Mouse (Mus musculus) spleen, adult 18-20 months (tissue): ENCODE results near the gene Casp3.
A peak's percentile ranks its signal among the peaks of the same experiment; 100 is the strongest.

Source experiments
- DNase-seq, 2 experiments: peaks; one replicate each; pipeline ENCODE4 v3.0.0; 2022; ENCODE audit warnings: mixed read lengths in 2 of 2

The Casp3 gene

GRCm38 (mm10) chr8:46611557-46611956, 5.5 kb upstream of the Casp3 start:
- DNase-seq, result no peak

- no peak for DNase-seq
Measured at GRCm38 (mm10) chr8:46612913-46613312, 4.2 kb upstream of the Casp3 start.

DNA sequence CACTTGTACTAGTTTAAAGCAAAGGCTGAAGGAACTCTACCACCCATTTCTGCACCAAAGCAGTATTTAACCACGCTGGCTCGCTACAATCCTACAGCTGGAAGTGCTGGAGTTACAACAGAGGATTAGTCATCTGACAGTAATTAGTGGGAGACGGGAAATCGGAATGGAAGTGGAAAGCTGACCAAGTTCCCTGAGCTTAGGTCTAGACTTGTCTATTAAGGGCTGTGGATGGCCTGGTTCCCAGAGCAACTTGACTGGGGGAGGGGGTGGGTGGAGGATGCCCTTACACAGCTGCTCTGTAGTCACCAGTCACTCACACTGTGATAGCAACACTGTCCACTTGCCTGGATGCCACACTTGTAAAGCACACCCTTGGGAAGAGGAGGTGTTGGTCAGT, 3.7 kb upstream of the Casp3 start:
- no peak for DNase-seq

DNA sequence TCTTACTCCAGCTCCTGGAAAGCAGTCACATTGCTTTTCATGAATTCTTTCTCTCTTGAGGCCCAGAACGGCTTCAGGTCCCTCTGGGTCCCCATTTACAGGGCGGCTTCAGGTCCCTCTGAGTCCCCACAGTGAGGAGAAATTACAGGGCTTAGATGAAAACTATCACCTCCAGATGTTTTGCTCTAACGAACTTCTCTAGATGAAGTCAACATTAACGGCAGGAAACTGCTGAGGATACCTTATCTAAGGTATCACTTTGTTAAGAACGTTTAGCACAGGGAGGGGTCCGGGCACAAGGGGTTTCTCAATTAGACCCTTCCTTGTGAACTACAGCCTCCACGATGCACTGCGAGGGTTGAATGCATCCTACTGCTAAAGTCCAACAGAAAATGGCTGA, 1.2 kb upstream of the Casp3 start:
- no peak for DNase-seq

DNA sequence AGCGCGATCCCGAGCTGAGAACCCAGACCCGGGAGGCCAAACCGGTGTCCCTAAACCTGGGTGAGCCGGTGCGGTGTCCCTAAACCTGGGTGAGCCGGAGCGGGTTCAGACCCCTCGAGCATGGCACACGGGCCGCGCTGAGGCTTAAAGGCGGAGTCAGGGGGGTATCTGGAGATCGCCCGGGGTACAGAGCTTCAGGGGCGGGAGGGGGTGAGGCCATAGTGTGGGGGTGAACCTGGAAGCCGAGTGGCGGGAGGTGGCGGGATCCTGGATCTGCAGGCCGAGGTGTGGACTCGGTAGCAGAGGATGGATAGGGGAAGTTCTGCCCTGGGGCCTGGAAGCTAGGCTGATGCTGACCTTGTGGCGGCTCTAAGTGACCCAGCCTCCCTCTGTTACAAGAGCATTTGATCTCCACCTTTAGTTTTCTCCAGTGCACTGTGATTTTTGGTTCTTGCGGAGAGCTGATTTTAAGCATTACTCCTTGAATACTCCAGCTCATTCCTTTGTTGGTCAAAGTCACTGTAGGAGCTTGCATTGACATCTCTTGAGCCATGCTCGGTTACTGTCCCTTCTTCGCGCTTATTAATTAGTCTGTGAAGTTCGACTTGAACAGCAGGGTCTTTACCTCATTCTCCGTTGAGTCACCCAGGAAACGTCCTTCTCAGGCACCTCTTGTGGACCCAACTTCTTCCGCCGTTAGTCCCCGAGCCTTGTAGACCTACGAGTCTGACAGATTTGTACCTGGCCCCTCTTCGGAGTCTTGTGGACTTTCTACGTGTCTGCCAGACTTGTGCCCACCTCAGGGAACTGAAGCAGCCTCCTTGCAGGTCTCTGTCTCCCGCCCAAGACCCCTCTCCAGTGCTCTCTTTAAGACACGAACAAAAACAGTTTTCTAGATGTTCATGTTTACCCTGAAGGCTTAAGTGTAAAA, 864 bp downstream of the Casp3 start:
- peak in 1 of 2 experiments; percentile 8 for DNase-seq

- no peak for DNase-seq
Measured at GRCm38 (mm10) chr8:46618639-46619320, 1.7 kb downstream of the Casp3 start.

- no peak for DNase-seq
Measured at GRCm38 (mm10) chr8:46622446-46623270, 5.6 kb downstream of the Casp3 start.

DNA sequence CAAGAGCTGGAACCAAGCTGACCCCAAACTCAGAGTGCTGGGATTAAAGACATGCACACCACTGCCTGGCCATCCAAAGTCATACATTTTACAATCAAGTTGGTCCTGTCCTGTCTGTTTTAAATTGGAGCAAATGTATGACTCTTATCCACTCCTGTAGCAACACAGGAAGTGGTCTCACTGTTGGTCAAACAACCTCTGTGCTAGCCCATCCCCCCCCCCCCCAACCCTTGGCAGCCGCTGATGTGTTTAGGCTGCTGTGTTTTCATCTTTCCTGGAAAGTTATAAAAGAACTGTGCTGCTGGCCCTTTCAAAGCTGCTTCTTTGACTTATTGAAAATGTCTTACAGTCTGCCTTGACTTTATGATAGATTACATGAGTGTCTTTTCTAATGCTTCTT, 8.1 kb downstream of the Casp3 start:
- DNase-seq, result no peak

DNA sequence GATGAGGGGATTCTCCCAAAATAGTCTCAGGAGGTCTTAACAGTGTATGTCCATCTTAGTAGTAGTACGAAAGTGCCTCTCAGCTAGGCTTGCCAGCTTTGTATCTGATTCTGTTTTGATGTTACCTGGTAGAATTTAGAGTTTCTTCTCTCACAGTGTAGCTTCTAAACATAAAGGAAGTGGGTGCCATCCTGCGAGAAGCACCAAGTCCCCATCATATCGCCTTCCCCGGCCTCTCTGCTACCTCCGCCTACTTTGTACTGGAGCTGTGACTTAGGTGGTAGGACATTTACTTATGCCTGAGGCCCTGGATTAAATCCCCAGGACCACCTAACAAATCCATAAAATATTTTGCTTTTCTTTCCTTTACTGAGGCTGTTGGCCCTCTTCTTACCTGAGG, 9.6 kb downstream of the Casp3 start:
- DNase-seq, result no peak

DNA sequence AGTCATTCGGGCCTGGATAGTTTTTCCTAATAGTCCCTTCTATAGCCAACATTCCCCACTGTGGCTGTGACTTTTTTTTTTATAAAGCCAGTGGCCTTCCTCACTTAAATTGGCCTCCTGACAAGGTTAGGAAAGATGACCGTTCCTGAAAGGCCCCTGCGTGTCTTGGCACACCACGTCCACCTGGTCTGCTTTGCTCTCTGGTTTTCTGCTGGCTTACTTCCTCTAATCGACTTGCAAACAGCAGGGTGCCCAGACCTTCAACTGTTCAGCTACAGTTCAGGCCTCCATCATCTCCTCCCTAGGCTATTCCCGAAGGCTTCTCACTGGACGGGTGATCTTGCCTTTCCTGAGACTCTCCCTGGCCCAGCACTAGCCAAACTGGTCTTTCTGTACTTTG, 10.8 kb downstream of the Casp3 start:
- DNase-seq, result no peak

- no peak for DNase-seq
Measured at GRCm38 (mm10) chr8:46628645-46629044, 11.6 kb downstream of the Casp3 start.

- DNase-seq, result no peak
Measured at GRCm38 (mm10) chr8:46630422-46630821, 13.3 kb downstream of the Casp3 start.

DNA sequence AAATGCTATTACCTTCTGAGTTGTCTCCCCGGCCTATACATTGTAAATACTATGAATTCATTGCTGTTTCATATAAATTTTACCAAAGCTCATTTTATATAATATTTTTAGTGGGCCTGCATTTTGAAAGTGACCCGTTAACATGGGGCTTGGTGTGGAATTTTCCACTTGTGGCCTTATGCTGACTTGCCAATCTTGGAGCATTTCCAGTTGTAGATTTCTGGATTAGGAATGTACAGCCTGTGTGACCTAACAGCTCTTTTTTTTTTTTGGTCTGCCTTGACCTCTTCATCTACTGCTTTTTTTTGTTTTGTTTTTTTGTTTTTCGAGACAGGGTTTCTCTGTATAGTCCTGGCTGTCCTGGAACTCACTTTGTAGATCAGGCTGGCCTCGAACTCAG, 13.8 kb downstream of the Casp3 start:
- DNase-seq, result no peak

GRCm38 (mm10) chr8:46639010-46639571, 22.0 kb downstream of the Casp3 start:
- no peak for DNase-seq

DNA sequence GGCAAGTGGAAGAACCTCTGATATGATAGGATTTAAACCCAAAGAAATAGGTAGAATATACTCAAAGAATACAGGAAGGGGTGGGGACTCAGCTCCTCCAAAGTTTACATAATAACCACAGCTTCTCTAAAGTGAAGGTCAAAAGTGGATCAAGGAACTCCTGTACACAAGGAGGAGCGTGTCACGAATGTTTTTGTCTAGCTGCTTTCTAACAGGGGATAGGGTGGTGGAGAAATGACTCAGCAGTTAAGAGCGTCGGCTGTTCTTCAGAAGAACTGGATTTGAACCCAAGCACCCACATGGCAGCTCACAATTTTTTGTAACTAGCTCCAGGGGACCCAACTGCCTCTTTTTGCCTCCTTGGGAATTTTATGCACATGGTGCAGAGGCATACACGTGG, 22.8 kb downstream of the Casp3 start:
- no peak for DNase-seq

- no peak for DNase-seq
Measured at GRCm38 (mm10) chr8:46641272-46641671, 24.2 kb downstream of the Casp3 start.

DNA sequence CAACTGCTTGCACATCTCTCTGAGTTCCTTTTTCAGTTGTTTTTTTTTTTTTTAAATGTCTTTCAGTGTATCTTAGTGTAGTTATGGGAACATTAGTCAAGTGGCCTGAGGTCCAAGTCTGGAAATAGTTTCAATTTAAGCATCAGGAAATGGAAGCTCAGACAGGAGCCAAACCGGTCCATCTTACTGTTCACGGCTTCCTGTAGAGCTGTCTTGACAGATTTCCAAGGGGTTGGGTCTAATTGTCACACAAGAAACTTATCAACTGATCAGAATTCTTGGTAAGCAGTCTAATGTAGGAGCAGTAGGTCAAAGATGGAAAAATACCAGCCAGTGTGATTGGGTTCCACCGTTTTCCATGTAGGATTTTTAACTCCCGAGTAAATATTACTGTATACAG, 31.3 kb downstream of the Casp3 start:
- DNase-seq, result no peak

GRCm38 (mm10) chr8:46651872-46652271, 34.8 kb downstream of the Casp3 start:
- no peak for DNase-seq

- no peak for DNase-seq
Measured at GRCm38 (mm10) chr8:46655919-46656318, 38.8 kb downstream of the Casp3 start.

GRCm38 (mm10) chr8:46671496-46671895, 54.4 kb downstream of the Casp3 start:
- DNase-seq, result peak; percentile 30 to 76

- no peak for DNase-seq
Measured at GRCm38 (mm10) chr8:46680671-46681365, 63.7 kb downstream of the Casp3 start.

- DNase-seq, result peak; percentile 83 to 89
Measured at GRCm38 (mm10) chr8:46686664-46687336, 69.7 kb downstream of the Casp3 start.
